Mouse (Mus musculus) CD4-positive naive resting alpha-beta T cell, adult 57 days (primary cell): ENCODE measurements around the gene Pkd2l1. TPM values are rescaled to one million over a fixed set of nuclear protein-coding genes. Genes with fewer than 3 reads are reported as not detected.

ENCODE experiments used
- total RNA-seq: library from RNA; stranded (reverse); gene quantifications from one replicate; pipeline ENCODE4 v1.2.4, GENCODE M21; 2023

Gene Pkd2l1
- total RNA-seq: not detected

GRCm38 (mm10) chr19:44192342-44192741 lies at the start of gene Pkd2l1:
Pkd2l1 (minus strand) TSS chr19:44192442.

DNA sequence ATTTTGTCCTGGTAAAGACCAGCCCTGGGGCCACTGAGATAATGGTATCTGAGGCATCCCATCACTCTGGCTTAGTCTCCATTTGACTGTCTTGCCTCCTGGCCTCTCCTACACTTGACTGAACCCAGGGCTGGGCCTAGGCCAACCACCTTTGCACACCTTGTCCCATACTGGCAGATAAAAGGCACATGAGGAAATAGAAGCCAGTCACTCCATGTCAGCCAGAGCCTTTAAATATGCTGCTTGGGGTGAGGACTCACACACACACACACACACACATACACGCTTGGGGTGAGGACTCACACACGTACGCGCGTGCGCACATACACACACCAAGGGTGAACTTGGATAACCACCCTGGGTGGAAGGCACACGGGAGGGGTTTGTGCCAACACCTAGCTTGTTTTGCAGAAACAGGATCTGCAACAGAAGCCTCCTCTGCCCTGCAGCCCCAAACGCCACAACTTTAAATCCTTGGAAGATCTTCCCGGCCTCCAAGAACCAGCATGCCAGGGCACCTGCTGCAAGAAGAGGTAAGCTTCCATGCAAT lies 10.8 kb upstream of the Pkd2l1 start, which contains the start of gene Scd3:
Scd3 (plus strand) TSS at position 255 of the 550 bp plus-strand sequence.

GRCm38 (mm10) chr19:44145702-44146567 lies 46.3 kb downstream of the Pkd2l1 start, which contains the start of gene Bloc1s2:
Bloc1s2 (minus strand) TSS chr19:44146446.

DNA sequence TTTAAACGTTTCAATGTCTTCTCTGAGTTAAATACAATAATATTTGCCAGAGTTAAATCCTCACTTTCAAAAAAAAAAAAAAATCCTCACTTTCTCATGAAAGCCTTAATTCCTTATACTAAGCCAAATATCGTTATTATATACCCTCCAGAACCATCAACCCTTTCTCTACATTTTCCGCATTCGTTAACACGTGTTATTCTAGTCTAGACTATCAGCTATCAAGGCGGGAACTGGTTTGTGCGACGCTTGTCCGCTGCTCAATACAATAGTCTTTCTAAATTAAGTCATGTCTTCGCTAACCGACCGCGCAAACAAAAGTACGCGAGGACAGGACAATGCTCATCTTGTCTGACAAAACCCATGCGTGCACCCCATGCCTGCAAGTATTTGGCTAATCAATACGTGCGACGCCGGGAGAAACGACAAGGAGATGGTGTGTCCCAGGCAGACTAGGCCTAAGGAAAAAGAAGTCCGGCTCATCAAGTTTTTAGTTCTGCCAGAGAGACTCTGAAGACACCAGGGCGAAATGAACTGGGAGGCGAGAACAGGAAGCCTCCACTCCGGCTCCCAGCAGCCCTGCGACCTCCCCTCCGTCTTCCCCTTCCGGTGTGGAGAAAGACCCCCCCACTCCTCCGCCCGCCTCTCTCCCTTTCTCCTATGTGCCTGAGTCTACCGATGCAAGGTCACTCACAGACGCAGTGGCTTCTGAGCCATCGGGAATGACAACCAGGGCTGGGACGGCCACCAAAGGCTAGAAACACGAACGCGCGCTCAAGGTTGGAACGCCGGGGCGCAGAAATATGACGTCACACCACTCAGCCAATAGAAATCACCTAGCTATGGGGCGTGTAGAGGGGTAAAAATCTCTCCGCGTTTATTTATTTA lies 56.9 kb downstream of the Pkd2l1 start, which contains the start of gene Cwf19l1:
Cwf19l1 (minus strand) TSS at position 805 of the 888 bp plus-strand sequence.

GRCm38 (mm10) chr19:44106831-44107660 lies 85.2 kb downstream of the Pkd2l1 start, which contains the start of gene Chuk:
Chuk (minus strand) TSS chr19:44107480.

Other genes starting within 250 kb of the Pkd2l1 start
- not detected for gene Cpn1, start 205.9 kb downstream of the Pkd2l1 start, total RNA-seq
- gene Cyp2c23, start 163.2 kb downstream of the Pkd2l1 start, total RNA-seq: not detected
- 6.3 TPM for gene Erlin1, start 122.7 kb downstream of the Pkd2l1 start, total RNA-seq
- 66.6 TPM for gene Chuk, start 85.0 kb downstream of the Pkd2l1 start, total RNA-seq
- gene Cwf19l1, start 56.6 kb downstream of the Pkd2l1 start, total RNA-seq: 28.7 TPM
- 64.1 TPM for gene Bloc1s2, start 46.0 kb downstream of the Pkd2l1 start, total RNA-seq
- not detected for gene Scd3, start 10.8 kb upstream of the Pkd2l1 start, total RNA-seq
- 19.0 TPM for gene Scd2, start 101.2 kb upstream of the Pkd2l1 start, total RNA-seq
- gene Scd4, start 140.7 kb upstream of the Pkd2l1 start, total RNA-seq: 1.0 TPM
- gene Scd1, start 215.4 kb upstream of the Pkd2l1 start, total RNA-seq: 30.7 TPM